Mouse (Mus musculus) brown adipose tissue, adult 24 weeks (tissue): Measurements from ENCODE around the gene Prkce. TPM values are rescaled to one million over a fixed set of nuclear protein-coding genes. Genes with fewer than 3 reads are reported as not detected.

Source experiments
- H3K27ac ChIP-seq: fragments of 200-500 bp; replicated peaks from 2 replicates; pipeline ENCODE4 v1.5.1; 2012; ENCODE audit warnings: low read depth, mild to moderate bottlenecking, low read length
- H3K4me1 ChIP-seq: fragments of 200-500 bp; 2 replicates; pipeline ENCODE4 v1.6.1; 2012; ENCODE audit warnings: low read length, mixed read lengths; ENCODE audit not compliant: control insufficient read depth, insufficient read depth, insufficient read length
- H3K4me3 ChIP-seq: fragments of 200-500 bp; 2 replicates; pipeline ENCODE4 v1.5.1; 2012; ENCODE audit warnings: low read depth, mild to moderate bottlenecking, low read length, moderate library complexity; ENCODE audit not compliant: insufficient read depth
- polyA plus RNA-seq: library from polyadenylated mRNA; stranded (reverse); fragments of >200 nt; gene quantifications from 2 replicates; pipeline ENCODE4 v1.2.4, GENCODE M21; 2012; ENCODE audit not compliant: missing spikeins, insufficient read depth, insufficient read length

Gene Prkce
- polyA plus RNA-seq, 1 experiment = 18.0 TPM

- H3K4me3 ChIP-seq = no peak overlapping the region
- H3K27ac ChIP-seq = no peak overlapping the region
- peaks cover 4% of the 10 kb centered on the region; the same call in 1 of the 2 replicates for H3K4me1 ChIP-seq
These were observed 82.9 kb downstream of the Prkce start for GRCm38 (mm10) chr17:86250406-86250905.

- no peak overlapping the region for H3K27ac ChIP-seq
- H3K4me1 ChIP-seq = peaks cover 9% of the 10 kb centered on the region
- no peak overlapping the region for H3K4me3 ChIP-seq
These were observed 86.3 kb downstream of the Prkce start for GRCm38 (mm10) chr17:86253884-86254283.

GRCm38 (mm10) chr17:86254285-86254684, 86.7 kb downstream of the Prkce start:
- Histone ChIP-seq H3K4me3 (no peak overlapping the region), H3K4me1 (peaks cover 8% of the 10 kb centered on the region), H3K27ac (no peak overlapping the region)

- Histone ChIP-seq H3K4me3 (no peak overlapping the region), H3K27ac (no peak overlapping the region), H3K4me1 (peaks cover 8% of the 10 kb centered on the region)
These were observed 87.4 kb downstream of the Prkce start for GRCm38 (mm10) chr17:86254978-86255377.

GRCm38 (mm10) chr17:86256730-86257131, 89.1 kb downstream of the Prkce start:
- peak overlapping the region; percentile 40 for H3K27ac ChIP-seq
- H3K4me3 ChIP-seq = no peak overlapping the region
- H3K4me1 ChIP-seq = peaks cover 8% of the 10 kb centered on the region

- H3K27ac ChIP-seq = no peak overlapping the region
- peaks cover 8% of the 10 kb centered on the region for H3K4me1 ChIP-seq
- no peak overlapping the region for H3K4me3 ChIP-seq
These were observed 93.5 kb downstream of the Prkce start for GRCm38 (mm10) chr17:86261067-86261466.

GRCm38 (mm10) chr17:86263985-86264649, 96.5 kb downstream of the Prkce start:
- H3K4me3 ChIP-seq = no peak overlapping the region
- H3K4me1 ChIP-seq = peaks cover 11% of the 10 kb centered on the region; the same call in 1 of the 2 replicates
- H3K27ac ChIP-seq = no peak overlapping the region

- no peak overlapping the region for H3K4me3 ChIP-seq
- no peak overlapping the region for H3K27ac ChIP-seq
- H3K4me1 ChIP-seq = peaks cover 11% of the 10 kb centered on the region; the same call in 1 of the 2 replicates
These were observed 98.5 kb downstream of the Prkce start for GRCm38 (mm10) chr17:86266051-86266450.

GRCm38 (mm10) chr17:86267126-86267760, 99.7 kb downstream of the Prkce start:
- Histone ChIP-seq H3K27ac (no peak overlapping the region), H3K4me3 (no peak overlapping the region)

GRCm38 (mm10) chr17:86269639-86270038, 102.1 kb downstream of the Prkce start:
- no peak overlapping the region for H3K27ac ChIP-seq
- peaks cover 34% of the 10 kb centered on the region for H3K4me1 ChIP-seq
- H3K4me3 ChIP-seq = no peak overlapping the region

More at GRCm38 (mm10) chr17:86267126-86267760, 99.7 kb downstream of the Prkce start:
- H3K4me1 ChIP-seq = peaks cover 20% of the 10 kb centered on the region

- H3K4me1 ChIP-seq = peaks cover 35% of the 10 kb centered on the region
- no peak overlapping the region for H3K27ac ChIP-seq
- no peak overlapping the region for H3K4me3 ChIP-seq
These were observed 102.9 kb downstream of the Prkce start for GRCm38 (mm10) chr17:86270523-86270922.

- H3K4me3 ChIP-seq = no peak overlapping the region
- peaks cover 35% of the 10 kb centered on the region for H3K4me1 ChIP-seq
- no peak overlapping the region for H3K27ac ChIP-seq
These were observed 103.7 kb downstream of the Prkce start for GRCm38 (mm10) chr17:86271277-86271676.

GRCm38 (mm10) chr17:86272961-86273360, 105.4 kb downstream of the Prkce start:
- Histone ChIP-seq H3K4me1 (peaks cover 40% of the 10 kb centered on the region), H3K27ac (no peak overlapping the region), H3K4me3 (no peak overlapping the region)

- Histone ChIP-seq H3K27ac (no peak overlapping the region), H3K4me1 (peaks cover 42% of the 10 kb centered on the region), H3K4me3 (no peak overlapping the region)
These were observed 106.2 kb downstream of the Prkce start for GRCm38 (mm10) chr17:86273566-86274349.

GRCm38 (mm10) chr17:86274350-86274744, 106.8 kb downstream of the Prkce start:
- Histone ChIP-seq H3K27ac (0 out of 2 replicates have a peak overlapping the region, but pooled peaks have one; percentile 39), H3K4me1 (peaks cover 45% of the 10 kb centered on the region), H3K4me3 (no peak overlapping the region)
